Mouse (Mus musculus) layer of hippocampus, adult 11-12 months (tissue): ENCODE measurements around the gene Mlc1.

Experiments used
- DNase-seq: peaks from one replicate; pipeline ENCODE4 v3.0.0; 2022; ENCODE audit warnings: low spot score

Gene Mlc1

GRCm38 (mm10) chr15:88936619-88937290, 42.1 kb downstream of the Mlc1 start:
- no peak for DNase-seq

GRCm38 (mm10) chr15:88934141-88934540, 44.7 kb downstream of the Mlc1 start:
- DNase-seq = no peak

- no peak for DNase-seq
Observed at GRCm38 (mm10) chr15:88932667-88933066, 46.1 kb downstream of the Mlc1 start.

GRCm38 (mm10) chr15:88921992-88922310, 56.9 kb downstream of the Mlc1 start:
- no peak for DNase-seq

- peak; percentile 86 for DNase-seq
Observed at GRCm38 (mm10) chr15:88921131-88921991, 57.4 kb downstream of the Mlc1 start.

- no peak for DNase-seq
Observed at GRCm38 (mm10) chr15:88920065-88920464, 58.7 kb downstream of the Mlc1 start.

- no peak for DNase-seq
Observed at GRCm38 (mm10) chr15:88919328-88919727, 59.5 kb downstream of the Mlc1 start.

- no peak for DNase-seq
Observed at GRCm38 (mm10) chr15:88917126-88917525, 61.7 kb downstream of the Mlc1 start.

- DNase-seq = no peak
Observed at GRCm38 (mm10) chr15:88916366-88916765, 62.4 kb downstream of the Mlc1 start.

GRCm38 (mm10) chr15:88915046-88915445, 63.8 kb downstream of the Mlc1 start:
- no peak for DNase-seq

- DNase-seq = no peak
Observed at GRCm38 (mm10) chr15:88906347-88906746, 72.5 kb downstream of the Mlc1 start.
